Mouse (Mus musculus): Measurements from ENCODE around the gene Eif2b1. TPM values are rescaled to one million over a fixed set of nuclear protein-coding genes. Genes with fewer than 3 reads are reported as not detected.

Eif2b1 gene
- polyA plus RNA-seq, 1 experiment from 2014 or later, result 67.8 TPM

- H3K27me3 ChIP-seq (ENCODE audit: control insufficient read depth, insufficient read depth, low read length), result no peaks in the 10 kb centered on the region
- H3K36me3 ChIP-seq (ENCODE audit: control insufficient read depth, insufficient read depth, low read length), result peaks cover 2% of the 10 kb centered on the region; the same call in 1 of the 2 replicates
- no peak overlapping the region for H3K4me2 ChIP-seq (ENCODE audit: low read depth, low read length)
- no peak overlapping the region for H3K4me3 ChIP-seq (ENCODE audit: low read depth, low read length)
- no peak for ATAC-seq (ENCODE audit: low read depth)
- H3K4me1 ChIP-seq (ENCODE audit: control insufficient read depth, insufficient read depth, low read length), result peaks cover 12% of the 10 kb centered on the region
- WGBS, result 79% methylated on average over 14 of the region's 16 CpGs
- H3K9me3 ChIP-seq (ENCODE audit: control insufficient read depth, low read length), result no peaks in the 10 kb centered on the region
- no peak overlapping the region for H3K9ac ChIP-seq (replicated peaks; ENCODE audit: low read depth, low read length)
- no peak overlapping the region for H3K27ac ChIP-seq (ENCODE audit: low read depth, low read length)
Measured at GRCm38 (mm10) chr5:124538813-124539792, 39.8 kb downstream of the Eif2b1 start.

GRCm38 (mm10) chr5:124536776-124537175 lies 42.2 kb downstream of the Eif2b1 start:
- Histone ChIP-seq H3K27me3 (ENCODE audit: control insufficient read depth, insufficient read depth, low read length) (no peaks in the 10 kb centered on the region), H3K4me3 (ENCODE audit: low read depth, low read length) (no peak overlapping the region), H3K27ac (ENCODE audit: low read depth, low read length) (no peak overlapping the region), H3K4me1 (ENCODE audit: control insufficient read depth, insufficient read depth, low read length) (peaks cover 6% of the 10 kb centered on the region), H3K36me3 (ENCODE audit: control insufficient read depth, insufficient read depth, low read length) (no peaks in the 10 kb centered on the region), H3K9me3 (ENCODE audit: control insufficient read depth, low read length) (no peaks in the 10 kb centered on the region), H3K9ac (replicated peaks; ENCODE audit: low read depth, low read length) (peak overlapping the region; percentile 8; the same call in 1 of the 2 replicates), H3K4me2 (ENCODE audit: low read depth, low read length) (peak overlapping the region; percentile 5; the same call in 1 of the 2 replicates)
- no peak for ATAC-seq (ENCODE audit: low read depth)
- WGBS, result 9% methylated on average over 14 of the region's 17 CpGs

- H3K9me3 ChIP-seq (ENCODE audit: control insufficient read depth, low read length), result no peaks in the 10 kb centered on the region
- H3K36me3 ChIP-seq (ENCODE audit: control insufficient read depth, insufficient read depth, low read length), result no peaks in the 10 kb centered on the region
- no peak overlapping the region for H3K27ac ChIP-seq (ENCODE audit: low read depth, low read length)
- H3K4me1 ChIP-seq (ENCODE audit: control insufficient read depth, insufficient read depth, low read length), result peaks cover 8% of the 10 kb centered on the region; the same call in 1 of the 2 replicates
- 75% methylated on average over 5 of the region's 5 CpGs for WGBS
- H3K4me3 ChIP-seq (ENCODE audit: low read depth, low read length), result no peak overlapping the region
- no peak for ATAC-seq (ENCODE audit: low read depth)
- H3K27me3 ChIP-seq (ENCODE audit: control insufficient read depth, insufficient read depth, low read length), result no peaks in the 10 kb centered on the region
- no peak overlapping the region for H3K4me2 ChIP-seq (ENCODE audit: low read depth, low read length)
- H3K9ac ChIP-seq (replicated peaks; ENCODE audit: low read depth, low read length), result no peak overlapping the region
Measured at GRCm38 (mm10) chr5:124535016-124535415, 43.9 kb downstream of the Eif2b1 start.

GRCm38 (mm10) chr5:124532451-124532850 lies 46.5 kb downstream of the Eif2b1 start:
- 39% methylated on average over 7 of the region's 7 CpGs for WGBS
- Histone ChIP-seq H3K27me3 (ENCODE audit: control insufficient read depth, insufficient read depth, low read length) (no peaks in the 10 kb centered on the region), H3K4me3 (ENCODE audit: low read depth, low read length) (no peak overlapping the region), H3K9me3 (ENCODE audit: control insufficient read depth, low read length) (no peaks in the 10 kb centered on the region), H3K4me1 (ENCODE audit: control insufficient read depth, insufficient read depth, low read length) (peaks cover 26% of the 10 kb centered on the region; the same call in 1 of the 2 replicates), H3K4me2 (ENCODE audit: low read depth, low read length) (peak overlapping the region; percentile 63; the same call in 1 of the 2 replicates), H3K9ac (replicated peaks; ENCODE audit: low read depth, low read length) (no peak overlapping the region), H3K36me3 (ENCODE audit: control insufficient read depth, insufficient read depth, low read length) (no peaks in the 10 kb centered on the region), H3K27ac (ENCODE audit: low read depth, low read length) (no peak overlapping the region)
- no peak for ATAC-seq (ENCODE audit: low read depth)

GRCm38 (mm10) chr5:124531583-124531930 lies 47.4 kb downstream of the Eif2b1 start:
- H3K4me2 ChIP-seq (ENCODE audit: low read depth, low read length), result peak overlapping the region; percentile 63
- 12% methylated on average over 14 of the region's 14 CpGs for WGBS
- peak overlapping the region; percentile 77 for H3K4me3 ChIP-seq (ENCODE audit: low read depth, low read length)
- no peaks in the 10 kb centered on the region for H3K36me3 ChIP-seq (ENCODE audit: control insufficient read depth, insufficient read depth, low read length)
- H3K9me3 ChIP-seq (ENCODE audit: control insufficient read depth, low read length), result no peaks in the 10 kb centered on the region
- peaks cover 26% of the 10 kb centered on the region; the same call in 1 of the 2 replicates for H3K4me1 ChIP-seq (ENCODE audit: control insufficient read depth, insufficient read depth, low read length)
- peak overlapping the region; percentile 63 for H3K9ac ChIP-seq (replicated peaks; ENCODE audit: low read depth, low read length)
- peak overlapping the region; percentile 76 for H3K27ac ChIP-seq (ENCODE audit: low read depth, low read length)
- ATAC-seq (ENCODE audit: low read depth), result peak; percentile 59
- no peaks in the 10 kb centered on the region for H3K27me3 ChIP-seq (ENCODE audit: control insufficient read depth, insufficient read depth, low read length)

GRCm38 (mm10) chr5:124530655-124531582 lies 48.0 kb downstream of the Eif2b1 start, which contains the start of gene Rilpl1:
Gene Rilpl1 (minus strand): TSS chr5:124531391.
- no peaks in the 10 kb centered on the region for H3K9me3 ChIP-seq (ENCODE audit: control insufficient read depth, low read length)
- peak; percentile 93 for ATAC-seq (ENCODE audit: low read depth)
- H3K4me3 ChIP-seq (ENCODE audit: low read depth, low read length), result peak within 1 kb of the TSS; percentile 77
- under 1% methylated on average over 70 of the region's 96 CpGs for whole genome bisulfite sequencing
- H3K27me3 ChIP-seq (ENCODE audit: control insufficient read depth, insufficient read depth, low read length), result no peaks in the 10 kb centered on the region
- H3K36me3 ChIP-seq (ENCODE audit: control insufficient read depth, insufficient read depth, low read length), result no peaks in the 10 kb centered on the region
- H3K4me1 ChIP-seq (ENCODE audit: control insufficient read depth, insufficient read depth, low read length), result peaks cover 26% of the 10 kb centered on the region; the same call in 1 of the 2 replicates
- H3K4me2 ChIP-seq (ENCODE audit: low read depth, low read length), result peak within 1 kb of the TSS; percentile 63
- peak within 1 kb of the TSS; percentile 63 for H3K9ac ChIP-seq (replicated peaks; ENCODE audit: low read depth, low read length)
- peak within 1 kb of the TSS; percentile 76 for H3K27ac ChIP-seq (ENCODE audit: low read depth, low read length)

GRCm38 (mm10) chr5:124529697-124530096 lies 49.2 kb downstream of the Eif2b1 start:
- H3K4me2 ChIP-seq (ENCODE audit: low read depth, low read length), result peak overlapping the region; percentile 63
- no peaks in the 10 kb centered on the region for H3K27me3 ChIP-seq (ENCODE audit: control insufficient read depth, insufficient read depth, low read length)
- H3K36me3 ChIP-seq (ENCODE audit: control insufficient read depth, insufficient read depth, low read length), result no peaks in the 10 kb centered on the region
- ATAC-seq (ENCODE audit: low read depth), result no peak
- no peak overlapping the region for H3K9ac ChIP-seq (replicated peaks; ENCODE audit: low read depth, low read length)
- H3K4me3 ChIP-seq (ENCODE audit: low read depth, low read length), result peak overlapping the region; percentile 77
- no peak overlapping the region for H3K27ac ChIP-seq (ENCODE audit: low read depth, low read length)
- WGBS, result 65% methylated on average over 8 of the region's 8 CpGs
- H3K9me3 ChIP-seq (ENCODE audit: control insufficient read depth, low read length), result no peaks in the 10 kb centered on the region
- peaks cover 26% of the 10 kb centered on the region; the same call in 1 of the 2 replicates for H3K4me1 ChIP-seq (ENCODE audit: control insufficient read depth, insufficient read depth, low read length)

- peak overlapping the region; percentile 77; the same call in 1 of the 2 replicates for H3K4me3 ChIP-seq (ENCODE audit: low read depth, low read length)
- 27% methylated on average over 8 of the region's 8 CpGs for WGBS
- peak overlapping the region; percentile 63; the same call in 1 of the 2 replicates for H3K4me2 ChIP-seq (ENCODE audit: low read depth, low read length)
- H3K27me3 ChIP-seq (ENCODE audit: control insufficient read depth, insufficient read depth, low read length), result no peaks in the 10 kb centered on the region
- no peaks in the 10 kb centered on the region for H3K9me3 ChIP-seq (ENCODE audit: control insufficient read depth, low read length)
- 0 out of 2 replicates have a peak overlapping the region, but pooled peaks have one; percentile 32 for H3K9ac ChIP-seq (replicated peaks; ENCODE audit: low read depth, low read length)
- no peak overlapping the region for H3K27ac ChIP-seq (ENCODE audit: low read depth, low read length)
- no peaks in the 10 kb centered on the region for H3K36me3 ChIP-seq (ENCODE audit: control insufficient read depth, insufficient read depth, low read length)
- H3K4me1 ChIP-seq (ENCODE audit: control insufficient read depth, insufficient read depth, low read length), result peaks cover 26% of the 10 kb centered on the region; the same call in 1 of the 2 replicates
- no peak for ATAC-seq (ENCODE audit: low read depth)
Measured at GRCm38 (mm10) chr5:124529191-124529651, 49.7 kb downstream of the Eif2b1 start.

Data from neural tube, embryonic 14.5 days (tissue).